Mouse (Mus musculus) layer of hippocampus, adult 2 months (tissue): ENCODE results near the gene Fmo2. TPM values are rescaled to one million over a fixed set of nuclear protein-coding genes. Genes with fewer than 3 reads are reported as not detected.

Experiments
- DNase-seq, 2 experiments: peaks; one replicate each; pipeline ENCODE4 v3.0.0; 2022; ENCODE audit warnings: low spot score in 2 of 2
- H3K27ac ChIP-seq: fragments of 200-600 bp; 2 replicates; pipeline ENCODE4 v1.8.1; 2022
- H3K4me3 ChIP-seq: fragments of 200-600 bp; 2 replicates; pipeline ENCODE4 v1.8.1; 2022; ENCODE audit warnings: mild to moderate bottlenecking
- CTCF ChIP-seq: fragments of 200-600 bp; conservative IDR thresholded peaks from 2 replicates; pipeline ENCODE4 v1.8.1; 2022; ENCODE audit warnings: antibody characterized with exemption, mild to moderate bottlenecking, moderate library complexity
- long read RNA-seq, 2 experiments: library from polyadenylated mRNA; stranded (forward); transcript quantifications; one replicate each; pipeline ENCODE4 v2.0.0; 2021; ENCODE audit warnings: borderline mapping rate in 2 of 2
- total RNA-seq, 2 experiments: library from RNA; stranded (reverse); gene quantifications; 2 replicates each; pipeline ENCODE4 v1.2.3; 2021

The Fmo2 gene
- 1 to 10 TPM; 2.4 to 2.7 TPM for total RNA-seq
- long read RNA-seq, experiment 1, partial matches to known transcripts = 0 of 2 reads
- long read RNA-seq, experiment 1, other reads (novel, unspliced or antisense) = 0 of 2 reads
- long read RNA-seq, experiment 2, full-length matches to known transcripts = 3 of 3 reads
- long read RNA-seq, experiment 2, partial matches to known transcripts = 0 of 3 reads
- long read RNA-seq, experiment 2, other reads (novel, unspliced or antisense) = 0 of 3 reads

GRCm38 (mm10) chr1:162897838-162898811, at the start of gene Fmo2:
TSS of gene Fmo2 (minus strand) at chr1:162898726.
- peak within 1 kb of the TSS; percentile 11; the same call in 1 of the 2 replicates for H3K4me3 ChIP-seq
- peak within 1 kb of the TSS; percentile 20; the same call in 1 of the 2 replicates for H3K27ac ChIP-seq
- DNase-seq = no peak
- TF ChIP-seq CTCF = no peak

GRCm38 (mm10) chr1:162947934-162948333, 49.4 kb upstream of the Fmo2 start:
- no peak for TF ChIP-seq CTCF
- DNase-seq = no peak

DNA sequence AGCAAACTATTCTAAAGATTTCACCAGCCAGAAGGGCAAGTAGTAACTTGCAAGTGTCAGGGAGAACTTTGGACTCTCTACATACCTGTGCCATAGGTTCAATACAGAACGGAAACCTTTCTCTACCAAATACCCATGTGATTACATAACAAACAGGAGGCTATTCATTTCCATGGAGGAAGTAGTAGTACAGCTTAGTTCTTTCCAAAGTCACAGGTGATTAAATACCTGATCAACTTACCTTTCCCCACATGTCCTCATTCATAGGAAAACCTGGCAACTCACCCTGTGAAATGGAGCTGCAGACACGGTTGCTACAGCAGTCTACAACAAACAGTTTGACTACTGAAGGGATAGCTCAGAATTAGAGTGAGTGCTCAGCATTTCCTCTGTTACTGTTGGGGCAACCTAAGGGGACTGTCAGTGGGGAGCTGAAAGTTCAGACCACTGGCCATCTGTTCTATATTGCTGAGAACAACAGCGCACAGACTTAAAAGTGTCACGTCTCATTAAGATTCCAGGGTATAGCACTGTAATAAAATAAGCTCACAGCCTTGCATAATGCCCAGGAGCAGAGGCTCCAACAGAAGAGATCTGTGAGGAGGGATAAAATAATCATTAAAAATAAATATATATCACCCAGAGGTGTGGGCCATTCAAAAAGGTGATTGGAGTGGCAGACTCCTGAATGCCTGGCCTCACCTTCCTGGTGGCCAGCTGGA, 48.5 kb upstream of the Fmo2 start:
- H3K4me3 ChIP-seq = no peak overlapping the region
- H3K27ac ChIP-seq = no peak overlapping the region
- TF ChIP-seq CTCF = no peak
- DNase-seq = no peak

More at GRCm38 (mm10) chr1:162947934-162948333, 49.4 kb upstream of the Fmo2 start:
- Histone ChIP-seq H3K4me3 (no peak overlapping the region), H3K27ac (no peak overlapping the region)

- no peak for DNase-seq
- Histone ChIP-seq H3K27ac (no peak overlapping the region), H3K4me3 (no peak overlapping the region)
- TF ChIP-seq CTCF = no peak
These were observed 45.2 kb upstream of the Fmo2 start for GRCm38 (mm10) chr1:162943700-162944099.

GRCm38 (mm10) chr1:162938696-162939351, 40.3 kb upstream of the Fmo2 start:
- Histone ChIP-seq H3K27ac (no peak overlapping the region), H3K4me3 (no peak overlapping the region)
- DNase-seq = no peak
- TF ChIP-seq CTCF = no peak

- DNase-seq = no peak
- H3K27ac ChIP-seq = no peak overlapping the region
- TF ChIP-seq CTCF = no peak
- no peak overlapping the region for H3K4me3 ChIP-seq
These were observed 39.6 kb upstream of the Fmo2 start for GRCm38 (mm10) chr1:162937970-162938695.

DNA sequence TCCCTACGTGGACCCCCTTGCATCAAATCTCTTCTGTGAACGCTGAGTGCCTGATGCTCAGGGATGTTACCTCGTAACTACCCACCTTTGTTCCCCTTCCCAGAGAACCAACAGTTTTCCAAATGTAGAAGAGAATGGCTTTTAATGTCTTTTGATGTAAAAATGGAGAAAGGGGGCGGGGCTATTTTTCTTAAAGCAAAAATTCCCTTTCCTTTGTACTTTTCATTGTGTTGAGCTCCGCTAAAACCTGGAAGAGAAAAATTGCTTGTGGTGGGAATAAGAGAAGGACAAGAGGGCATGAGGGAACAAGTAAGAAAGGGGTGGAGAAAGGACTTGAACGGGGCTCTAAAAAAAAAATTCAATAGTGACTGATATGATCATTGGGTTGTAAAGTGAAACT, 38.9 kb upstream of the Fmo2 start, which contains the start of gene Fmo6:
TSS of gene Fmo6 (minus strand) at position 101 of the 400 bp plus-strand sequence.
- H3K27ac ChIP-seq = no peak within 1 kb of the TSS
- no peak for TF ChIP-seq CTCF
- no peak for DNase-seq
- H3K4me3 ChIP-seq = no peak within 1 kb of the TSS

DNA sequence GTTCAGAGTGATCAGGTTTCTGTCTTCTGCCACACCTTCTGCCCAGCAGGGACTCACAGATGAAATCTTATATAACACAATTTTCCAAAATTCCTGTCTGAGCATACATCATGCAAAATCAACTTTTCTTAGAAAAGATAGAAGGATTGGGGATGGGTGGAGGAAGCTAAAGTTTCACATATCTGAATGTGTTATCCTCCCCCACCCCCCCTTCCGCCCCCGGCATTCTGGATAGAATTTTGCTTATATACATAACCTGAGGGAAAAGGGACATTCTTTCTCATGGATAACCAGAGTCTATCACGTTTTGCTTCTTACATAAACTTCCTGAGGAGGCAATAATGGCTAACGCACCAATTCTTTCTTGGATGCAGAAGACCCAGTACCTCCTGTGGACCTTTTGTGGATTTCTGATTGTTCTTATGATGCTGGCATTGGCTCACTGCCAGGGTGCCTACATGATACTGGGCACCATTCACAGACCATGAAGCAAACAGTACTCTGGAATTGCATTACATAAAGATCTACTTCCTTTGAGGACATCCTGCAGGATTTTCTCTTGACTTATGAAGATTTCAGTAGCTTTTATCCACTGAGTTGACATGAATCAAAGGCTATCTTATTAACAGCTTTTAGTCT, 36.0 kb upstream of the Fmo2 start:
- no peak for DNase-seq
- TF ChIP-seq CTCF = no peak
- Histone ChIP-seq H3K27ac (no peak overlapping the region), H3K4me3 (no peak overlapping the region)

GRCm38 (mm10) chr1:162932386-162932785, 33.9 kb upstream of the Fmo2 start:
- no peak overlapping the region for H3K27ac ChIP-seq
- H3K4me3 ChIP-seq = no peak overlapping the region
- TF ChIP-seq CTCF = no peak
- no peak for DNase-seq

DNA sequence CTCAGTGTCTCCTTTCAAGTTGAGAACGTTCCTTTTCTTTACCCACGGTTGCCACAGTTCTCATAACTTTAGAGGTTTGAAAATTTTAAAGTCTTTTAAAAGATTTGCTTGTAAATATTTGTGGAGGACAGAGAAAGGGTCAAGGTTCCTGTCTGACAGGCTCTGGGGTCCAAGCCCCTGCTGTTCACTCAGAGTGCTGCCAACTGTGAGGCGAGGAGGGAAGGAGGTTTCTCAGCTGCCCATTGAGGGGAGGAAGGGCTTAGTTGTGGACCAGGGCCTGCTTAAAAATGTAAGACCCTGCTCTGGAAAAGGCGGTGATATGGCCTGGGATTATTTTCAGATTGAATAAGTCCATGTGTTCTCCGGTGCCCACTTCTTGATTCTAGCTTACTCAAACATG, 33.4 kb upstream of the Fmo2 start:
- DNase-seq = no peak
- H3K27ac ChIP-seq = peak overlapping the region; percentile 43; the same call in 1 of the 2 replicates
- no peak overlapping the region for H3K4me3 ChIP-seq
- no peak for TF ChIP-seq CTCF

DNA sequence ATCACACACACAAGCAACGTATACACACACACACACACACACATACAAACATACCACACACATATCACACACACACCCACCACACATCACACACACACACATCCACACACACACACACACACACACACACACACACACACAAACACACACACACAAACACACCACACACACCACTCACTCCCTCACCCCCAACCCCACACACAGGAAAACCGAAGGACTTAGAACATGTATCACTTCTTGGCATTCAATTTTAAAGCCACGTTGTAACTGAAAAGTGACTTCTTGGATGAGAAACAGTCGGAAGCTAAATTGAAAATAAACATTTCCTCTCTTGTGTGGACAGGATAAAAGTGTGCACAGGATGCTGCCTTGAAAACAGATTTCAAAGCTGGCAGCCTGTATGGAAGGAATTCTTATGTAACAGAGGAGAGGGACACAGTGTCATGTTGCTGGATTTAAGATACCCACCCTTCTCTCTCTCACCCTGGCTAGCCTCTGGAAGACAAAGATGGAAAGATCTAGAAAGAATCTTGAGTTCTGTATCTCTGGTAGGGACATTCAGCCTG, 32.9 kb upstream of the Fmo2 start:
- Histone ChIP-seq H3K27ac (peak overlapping the region; percentile 43; the same call in 1 of the 2 replicates), H3K4me3 (no peak overlapping the region)
- no peak for TF ChIP-seq CTCF
- no peak for DNase-seq
